Comparison of ENCODE assay signal across 18 mouse cellular contexts in the genomic region with DNA sequence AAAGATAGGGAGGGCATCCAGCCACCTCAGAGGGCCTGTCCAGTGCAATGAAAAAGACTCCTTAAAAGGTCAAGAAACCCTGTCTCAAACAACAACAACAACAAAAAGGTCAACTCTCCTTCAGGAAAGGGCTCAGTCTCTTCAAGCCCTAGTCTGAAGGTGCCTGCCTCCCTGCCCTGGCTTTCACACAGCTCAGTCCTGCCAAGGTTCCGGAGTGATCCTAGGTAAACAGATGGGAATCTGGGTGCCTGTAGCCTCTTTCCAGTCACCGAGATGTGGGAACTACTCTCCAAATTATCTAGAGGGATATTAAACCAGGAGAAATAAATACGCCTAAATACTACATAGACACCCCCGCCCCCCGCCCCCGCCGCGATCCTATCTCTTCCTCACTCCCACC. TPM values are rescaled to one million over a fixed set of nuclear protein-coding genes. Genes with fewer than 3 reads are reported as not detected.
DNase-seq lines count a peak whose midpoint lies in the region; ATAC-seq and TF ChIP-seq lines count a peak whose summit lies in the region.
"Had no signal": no experiment of that assay in that cellular context is flagged by ENCODE, and none has a peak within 500 bp of the region (broad histone marks: within the 10 kb centered on the region; RNA-seq: fewer than 3 reads in every experiment).

No protein-coding gene starts in this region.

- 28% methylated on average over 8 of the region's 8 CpGs for WGBS in heart, embryonic 14.5 days
- WGBS in embryonic facial prominence, embryonic 13.5 days = 17% methylated on average over 8 of the region's 8 CpGs
- 9% methylated on average over 8 of the region's 8 CpGs for WGBS in liver, embryonic 14.5 days (ENCODE audit: insufficient replicate concordance)

- H3K4me2 ChIP-seq in heart, embryonic 14.5 days (ENCODE audit: low read length) = peak overlapping the region; percentile 35; the same call in 1 of the 2 replicates
- peak overlapping the region; percentile 42; the same call in 1 of the 2 replicates for H3K4me2 ChIP-seq in embryonic facial prominence, embryonic 13.5 days
- H3K4me2 ChIP-seq in liver, embryonic 14.5 days (ENCODE audit: low read depth) = peak overlapping the region; percentile 46

- H3K36me3 ChIP-seq in heart, embryonic 14.5 days (ENCODE audit: control insufficient read depth, insufficient read depth, low read length) = no peaks in the 10 kb centered on the region
- H3K36me3 ChIP-seq in ES-E14 (ENCODE audit: control insufficient read depth, insufficient read depth, low read length, poor library complexity, severe bottlenecking) = no peaks in the 10 kb centered on the region
- H3K36me3 ChIP-seq in embryonic facial prominence, embryonic 13.5 days = no peaks in the 10 kb centered on the region
- H3K36me3 ChIP-seq in liver, embryonic 14.5 days (replicated peaks; ENCODE audit: control insufficient read depth, insufficient read depth, low read depth) = no peaks in the 10 kb centered on the region

- DNase-seq in heart, postnatal 10 days = no peak
- no peak for DNase-seq in ES-E14 (ENCODE audit: low read depth, low spot score)
- DNase-seq in liver, embryonic 14.5 days (ENCODE audit: low read depth in 3 of 3, low spot score in 3 of 3) = no peak
- DNase-seq in yolk sac, embryonic 10.5 days (ENCODE audit: low spot score) = no peak
- DNase-seq in left cerebral cortex, adult 11 months (ENCODE audit: low spot score) = no peak
- no peak for DNase-seq in T-cell, adult 2 months (ENCODE audit: low spot score)
- DNase-seq: adrenal gland, postnatal 10 days; gastrocnemius, postnatal 14 days; kidney, postnatal 10 days; layer of hippocampus, adult 9-11 months; right cerebral cortex, postnatal 14 days; thymus, postnatal 36 days had no signal

- no peak for TF ChIP-seq CTCF in liver, embryonic 14.5 days (IDR thresholded peaks at IDR 0.05; ENCODE audit: low read depth)

- no peak for TF ChIP-seq EP300 in liver, embryonic 14.5 days (IDR thresholded peaks at IDR 0.05; ENCODE audit: low read depth)

- H3K9ac ChIP-seq in heart, embryonic 14.5 days (ENCODE audit: low read length) = no peak overlapping the region
- H3K9ac ChIP-seq in ES-E14 (ENCODE audit: insufficient read depth, low read depth, low read length, poor library complexity, severe bottlenecking) = no peak overlapping the region; the same call in 1 of the 2 replicates
- H3K9ac ChIP-seq in embryonic facial prominence, embryonic 13.5 days = no peak overlapping the region
- H3K9ac ChIP-seq in liver, embryonic 14.5 days (replicated peaks) = no peak overlapping the region

- no peak overlapping the region for H3K4me3 ChIP-seq in heart, embryonic 14.5 days (ENCODE audit: control insufficient read depth in 1 of 2, insufficient read depth in 1 of 2, low read depth in 1 of 2, low read length in 2 of 2)
- peak overlapping the region; percentile 46 to 55 for H3K4me3 ChIP-seq in ES-E14 (ENCODE audit: insufficient read depth in 1 of 2, low read depth in 1 of 2, low read length in 2 of 2, poor library complexity in 1 of 2, severe bottlenecking in 1 of 2)
- H3K4me3 ChIP-seq in embryonic facial prominence, embryonic 13.5 days = no peak overlapping the region
- peak overlapping the region; percentile 32 to 50; a peak in 3 of 4 replicates for H3K4me3 ChIP-seq in liver, embryonic 14.5 days (ENCODE audit: insufficient read depth in 1 of 2, low read depth in 2 of 2, low read length in 2 of 2)
- H3K4me3 ChIP-seq: myocyte had no signal

- no peak for ATAC-seq in heart, embryonic 14.5 days (ENCODE audit: insufficient number of reproducible peaks, insufficient read depth, low FRiP score, low read depth)
- ATAC-seq in embryonic facial prominence, embryonic 13.5 days (ENCODE audit: insufficient number of reproducible peaks, insufficient read depth, low FRiP score, low TSS enrichment, low read depth) = no peak
- no peak for ATAC-seq in liver, embryonic 14.5 days (ENCODE audit: insufficient read depth)
- ATAC-seq: lung, postnatal 0 days had no signal

- H3K27me3 ChIP-seq in heart, embryonic 14.5 days (ENCODE audit: control insufficient read depth, insufficient read depth, low read length) = peaks cover 26% of the 10 kb centered on the region
- H3K27me3 ChIP-seq in embryonic facial prominence, embryonic 13.5 days = peaks cover 64% of the 10 kb centered on the region
- H3K27me3 ChIP-seq in liver, embryonic 14.5 days (ENCODE audit: control insufficient read depth, insufficient read depth, low read length) = peaks cover 18% of the 10 kb centered on the region
- H3K27me3 ChIP-seq: CH12.LX had no signal

- H3K27ac ChIP-seq in heart, embryonic 14.5 days (replicated peaks in 1 of 2; ENCODE audit: control insufficient read depth in 1 of 2, insufficient read depth in 1 of 2, low read depth in 2 of 2, low read length in 2 of 2) = no peak overlapping the region
- peak overlapping the region; percentile 67; the same call in 1 of the 2 replicates for H3K27ac ChIP-seq in ES-E14 (ENCODE audit: insufficient read depth, low read depth, low read length, poor library complexity, severe bottlenecking)
- no peak overlapping the region for H3K27ac ChIP-seq in embryonic facial prominence, embryonic 13.5 days
- no peak overlapping the region for H3K27ac ChIP-seq in liver, embryonic 14.5 days

- no peaks in the 10 kb centered on the region for H3K9me3 ChIP-seq in heart, embryonic 14.5 days (ENCODE audit: control insufficient read depth, low read length)
- H3K9me3 ChIP-seq in ES-E14 (ENCODE audit: control insufficient read depth, insufficient read depth, low read depth, low read length) = no peaks in the 10 kb centered on the region
- no peaks in the 10 kb centered on the region for H3K9me3 ChIP-seq in embryonic facial prominence, embryonic 13.5 days
- H3K9me3 ChIP-seq in liver, embryonic 14.5 days (ENCODE audit: control insufficient read depth, low read length) = no peaks in the 10 kb centered on the region

- intact Hi-C loops in heart, postnatal 10 days (cut with DNase I) = no loop called here

- in situ Hi-C loops in ES-E14 (cut with MboI; ENCODE audit: low sequenced_read_pairs in 2 of 2, unreplicated experiment in 2 of 2) = no loop called here

- peaks cover 7 to 11% of the 10 kb centered on the region in 2 experiments for H3K4me1 ChIP-seq in heart, embryonic 14.5 days (ENCODE audit: control insufficient read depth in 2 of 2, insufficient read depth in 2 of 2, low read length in 2 of 2)
- H3K4me1 ChIP-seq in ES-E14 (ENCODE audit: control insufficient read depth in 2 of 2, insufficient read depth in 2 of 2, low read length in 2 of 2, poor library complexity in 1 of 2) = peaks cover 4 to 15% of the 10 kb centered on the region in 2 experiments; a peak in 3 of 4 replicates
- H3K4me1 ChIP-seq in embryonic facial prominence, embryonic 13.5 days = peaks cover 16% of the 10 kb centered on the region
- 0 out of 4 replicates have a peak, but pooled peaks cover 0 to 1% of the 10 kb centered on the region in 2 experiments for H3K4me1 ChIP-seq in liver, embryonic 14.5 days (replicated peaks; ENCODE audit: control insufficient read depth in 2 of 2, insufficient read depth in 2 of 2, low read length in 1 of 2)

TF ChIP-seq in ES-E14, 5 proteins besides CTCF, POLR2A, EP300 and RAD21:
- TF ChIP-seq ZC3H11A (IDR thresholded peaks at IDR 0.05; ENCODE audit: borderline replicate concordance, low read depth, low read length) = no peak
- TF ChIP-seq MAFK (IDR thresholded peaks at IDR 0.05; ENCODE audit: insufficient read depth, low read depth, low read length) = no peak
- no peak for TF ChIP-seq ZNF384 (IDR thresholded peaks at IDR 0.05; ENCODE audit: low read depth, low read length)
- no peak for TF ChIP-seq CHD2 (IDR thresholded peaks at IDR 0.05; ENCODE audit: low read depth, low read length)
- TF ChIP-seq HCFC1 (IDR thresholded peaks at IDR 0.05; ENCODE audit: borderline replicate concordance, insufficient read depth, low read length) = no peak

RNA-seq across cellular contexts. Expression of gene Nr5a2, which starts 2.6 kb away (rescaled TPM):
- polyA plus RNA-seq in heart, embryonic 14.5 days (2014; fragmentation: Nextera tagmentation; extraction: Ambion mirVana) = 0.38 and 0.39 TPM in 2 replicates
- total RNA-seq in heart, postnatal 10 days (2021) = 1 to 10 TPM; 3.3 to 4.4 TPM
- total RNA-seq in ES-E14 (2012; rRNA removed) = 24.6 and 35.4 TPM in 2 replicates
- 1.3 and 1.6 TPM in 2 replicates for polyA plus RNA-seq in embryonic facial prominence, embryonic 13.5 days (2015; fragmentation: Nextera tagmentation; extraction: Ambion mirVana)
- polyA plus RNA-seq in liver, embryonic 14.5 days (2012; rRNA removed) = 2.5 and 2.8 TPM in 2 replicates
- 1.4 and 1.5 TPM in 2 replicates for polyA plus RNA-seq in liver, embryonic 14.5 days (2014; fragmentation: Nextera tagmentation; extraction: Ambion mirVana)
- total RNA-seq: megakaryocyte-erythroid progenitor cell, adult 5-6 weeks had no signal
- polyA plus RNA-seq: myocyte had no signal

Comparison
In these comparisons a context has a peak if more than half of its experiments do, and no peak if none do; other contexts are left out.
1. H3K4me3 ChIP-seq: peak in ES-E14 (2 of 2) and liver, embryonic 14.5 days (2 of 2); none in heart, embryonic 14.5 days (0 of 2) and embryonic facial prominence, embryonic 13.5 days (single experiment).
2. Peak in every context shown above with its lines, with median percentiles within 50 percentile points of each other: H3K4me2 ChIP-seq.